Mouse (Mus musculus) kidney, postnatal 0 days (tissue): ENCODE measurements at regions not wholly inside any gene's neighbourhood (a gene's known extent, or its start where the extent isn't known, plus 50 kb on each side); places are given as distances from the start of the nearest gene placed in this dataset.

ENCODE experiments used
- ATAC-seq: fragments of 200-750 bp; cut with Nextera tagmentation; replicated peaks from 2 replicates; pipeline ENCODE4 v1.8.0; 2017; ENCODE audit warnings: low read depth, moderate number of reproducible peaks, moderate TSS enrichment, moderate library complexity; ENCODE audit not compliant: low FRiP score
- DNase-seq: peaks from one replicate; pipeline ENCODE4 v3.0.0-alpha.2; 2016; ENCODE audit warnings: low spot score
- H3K27ac ChIP-seq: fragments of 300-500 bp; sonication (generic); 2 replicates; pipeline ENCODE4 v1.5.1; 2014; ENCODE audit warnings: mild to moderate bottlenecking
- H3K27me3 ChIP-seq: fragments of 300-500 bp; sonication (generic); 2 replicates; pipeline ENCODE4 v1.6.1; 2014; ENCODE audit warnings: low read length, mixed read lengths; ENCODE audit not compliant: insufficient read depth
- H3K36me3 ChIP-seq: fragments of 300-500 bp; sonication (generic); 2 replicates; pipeline ENCODE4 v1.6.1; 2014; ENCODE audit warnings: low read length, mixed read lengths; ENCODE audit not compliant: insufficient read depth
- H3K4me1 ChIP-seq: fragments of 300-500 bp; sonication (generic); replicated peaks from 2 replicates; pipeline ENCODE4 v1.6.1; 2014; ENCODE audit warnings: antibody characterized with exemption, low read length, mixed read lengths; ENCODE audit not compliant: insufficient read depth
- H3K4me2 ChIP-seq: fragments of 300-500 bp; sonication (generic); 2 replicates; pipeline ENCODE4 v1.6.1; 2014; ENCODE audit warnings: mild to moderate bottlenecking, low read length, moderate library complexity, mixed read lengths
- H3K4me3 ChIP-seq: fragments of 300-500 bp; sonication (generic); replicated peaks from 2 replicates; pipeline ENCODE4 v1.5.1; 2014; ENCODE audit warnings: low read depth, low read length
- H3K9ac ChIP-seq: fragments of 300-500 bp; sonication (generic); 2 replicates; pipeline ENCODE4 v1.6.1; 2014; ENCODE audit warnings: low read depth, low read length
- H3K9me3 ChIP-seq: fragments of 300-500 bp; sonication (generic); replicated peaks from 2 replicates; pipeline ENCODE4 v1.6.1; 2016; ENCODE audit warnings: low read length, inconsistent platforms, mixed read lengths
- CTCF ChIP-seq: IDR thresholded peaks from 2 replicates; pipeline ENCODE4 v1.5.1; 2016; ENCODE audit warnings: antibody characterized with exemption, low read depth, mild to moderate bottlenecking, moderate library complexity
- WGBS: fragments of 180-500 bp; shearing (Covaris S2); extraction: QIAGEN DNeasy Blood & Tissue Kit; methylation state at CpG from one replicate; pipeline ENCODE4 v1.1.7; 2014; 5-methylcytosine and 5-hydroxymethylcytosine counted together

- H3K4me3 ChIP-seq = peak overlapping the region; percentile 5; the same call in 1 of the 2 replicates
- H3K36me3 ChIP-seq = no peaks in the 10 kb centered on the region
- H3K4me2 ChIP-seq = peak overlapping the region; percentile 44
- WGBS = 22% methylated on average over 7 of the region's 7 CpGs
- no peaks in the 10 kb centered on the region for H3K9me3 ChIP-seq
- no peak for TF ChIP-seq CTCF
- DNase-seq = peak; percentile 20
- no peak for ATAC-seq
- H3K9ac ChIP-seq = no peak overlapping the region
- peaks cover 5% of the 10 kb centered on the region; the same call in 1 of the 2 replicates for H3K4me1 ChIP-seq
- no peaks in the 10 kb centered on the region for H3K27me3 ChIP-seq
- no peak overlapping the region for H3K27ac ChIP-seq
These were observed 1020.5 kb downstream of the 9330182O14Rik start for GRCm38 (mm10) chr15:41154551-41155151.

- Histone ChIP-seq H3K27ac (no peak overlapping the region), H3K9me3 (no peaks in the 10 kb centered on the region), H3K36me3 (no peaks in the 10 kb centered on the region), H3K27me3 (no peaks in the 10 kb centered on the region), H3K9ac (0 out of 2 replicates have a peak overlapping the region, but pooled peaks have one; percentile 1), H3K4me3 (peak overlapping the region; percentile 5; the same call in 1 of the 2 replicates), H3K4me1 (peaks cover 5% of the 10 kb centered on the region; the same call in 1 of the 2 replicates), H3K4me2 (peak overlapping the region; percentile 44)
- WGBS = 7% methylated on average over 16 of the region's 16 CpGs
- peak; percentile 47 for DNase-seq
- ATAC-seq = peak; percentile 72; the same call in 1 of the 2 replicates
- no peak for TF ChIP-seq CTCF
These were observed 1021.0 kb downstream of the 9330182O14Rik start for GRCm38 (mm10) chr15:41155169-41155638.

DNA sequence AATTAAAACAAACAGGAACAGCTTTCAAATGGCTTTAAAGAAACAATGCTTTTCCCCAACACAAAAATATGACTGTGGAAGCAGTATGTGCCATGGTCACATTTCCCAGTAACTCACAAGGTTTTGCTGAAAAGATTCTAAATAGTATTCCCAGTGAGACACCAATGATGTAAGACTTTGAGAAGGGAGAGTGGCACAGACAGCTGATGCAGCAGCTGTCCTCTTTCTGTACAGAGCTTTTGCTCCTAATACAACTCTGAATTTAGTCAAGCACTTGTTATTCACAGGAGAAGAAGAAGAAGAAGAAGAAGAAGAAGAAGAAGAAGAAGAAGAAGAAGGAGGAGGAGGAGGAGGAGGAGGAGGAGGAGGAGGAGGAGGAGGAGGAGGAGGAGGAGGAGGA lies 1023.6 kb downstream of the 9330182O14Rik start:
- H3K36me3 ChIP-seq = no peaks in the 10 kb centered on the region
- H3K4me2 ChIP-seq = no peak overlapping the region
- no peak overlapping the region for H3K4me3 ChIP-seq
- peaks cover 5% of the 10 kb centered on the region; the same call in 1 of the 2 replicates for H3K4me1 ChIP-seq
- no peak overlapping the region for H3K27ac ChIP-seq
- ATAC-seq (no peak), DNase-seq (no peak)
- H3K9me3 ChIP-seq = no peaks in the 10 kb centered on the region
- TF ChIP-seq CTCF = no peak
- no peaks in the 10 kb centered on the region for H3K27me3 ChIP-seq
- no peak overlapping the region for H3K9ac ChIP-seq

GRCm38 (mm10) chr15:41162268-41162667 lies 1028.1 kb downstream of the 9330182O14Rik start:
- peak overlapping the region; percentile 3; the same call in 1 of the 2 replicates for H3K4me2 ChIP-seq
- no peaks in the 10 kb centered on the region for H3K27me3 ChIP-seq
- 40% methylated on average over 8 of the region's 8 CpGs for WGBS
- TF ChIP-seq CTCF = no peak
- H3K4me3 ChIP-seq = no peak overlapping the region
- no peaks in the 10 kb centered on the region for H3K9me3 ChIP-seq
- DNase-seq (peak; percentile 54), ATAC-seq (no peak)
- no peaks in the 10 kb centered on the region for H3K36me3 ChIP-seq
- H3K27ac ChIP-seq = no peak overlapping the region
- H3K4me1 ChIP-seq = no peaks in the 10 kb centered on the region
- H3K9ac ChIP-seq = no peak overlapping the region

DNA sequence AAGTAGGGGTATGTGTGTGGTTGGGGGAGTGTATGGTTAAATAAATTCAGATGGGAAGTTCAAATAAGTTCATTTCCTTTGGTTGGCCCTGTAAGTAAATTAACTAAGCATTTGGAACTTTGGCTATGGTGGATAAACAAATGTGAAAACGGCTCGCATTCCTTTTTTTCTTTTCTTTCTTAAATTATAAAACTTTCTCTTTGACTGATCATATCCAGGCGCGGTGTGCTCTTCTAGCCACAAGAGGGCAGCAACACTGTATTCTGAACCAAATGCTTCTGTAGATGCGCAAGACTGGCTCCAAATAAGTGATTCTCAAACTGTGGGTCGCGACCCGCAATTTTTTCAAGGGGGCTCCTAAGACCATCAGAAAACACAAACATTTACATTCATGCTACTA lies 1028.6 kb downstream of the 9330182O14Rik start:
- ATAC-seq = no peak
- DNase-seq = peak; percentile 86
- no peaks in the 10 kb centered on the region for H3K27me3 ChIP-seq

GRCm38 (mm10) chr15:41163643-41164358 lies 1029.6 kb downstream of the 9330182O14Rik start:
- no peaks in the 10 kb centered on the region for H3K36me3 ChIP-seq
- no peaks in the 10 kb centered on the region for H3K27me3 ChIP-seq
- ATAC-seq = peak; percentile 62; the same call in 1 of the 2 replicates
- peak; percentile 92 for DNase-seq
- no peak overlapping the region for H3K27ac ChIP-seq
- 17% methylated on average over 8 of the region's 8 CpGs for WGBS
- H3K4me2 ChIP-seq = peak overlapping the region; percentile 51
- TF ChIP-seq CTCF = peak; percentile 90
- H3K9ac ChIP-seq = no peak overlapping the region
- no peaks in the 10 kb centered on the region for H3K4me1 ChIP-seq
- peak overlapping the region; percentile 28 for H3K4me3 ChIP-seq
- no peaks in the 10 kb centered on the region for H3K9me3 ChIP-seq

More for the DNA sequence above, 1028.6 kb downstream of the 9330182O14Rik start:
- TF ChIP-seq CTCF = peak; percentile 89
- Histone ChIP-seq H3K27ac (no peak overlapping the region), H3K9me3 (no peaks in the 10 kb centered on the region), H3K9ac (no peak overlapping the region), H3K36me3 (no peaks in the 10 kb centered on the region), H3K4me1 (no peaks in the 10 kb centered on the region), H3K4me3 (no peak overlapping the region), H3K4me2 (peak overlapping the region; percentile 3; the same call in 1 of the 2 replicates)
- WGBS = 4% methylated on average over 8 of the region's 8 CpGs
